Mouse (Mus musculus): ENCODE data around the gene Diablo.

- TF ChIP-seq CTCF (IDR thresholded peaks at IDR 0.05; ENCODE audit: low read depth) (no peak), EP300 (optimal IDR thresholded peaks at IDR 0.05) (no peak)
Observed at GRCm38 (mm10) chr5:123470784-123471400, 53.1 kb downstream of the Diablo start.
